Mouse (Mus musculus) Muller cell, postnatal 12 days (primary cell): ENCODE measurements around the gene Dpf3.

Experiments
- DNase-seq: peaks from one replicate; pipeline ENCODE4 v3.0.0-alpha.2; 2015; ENCODE audit errors: inconsistent ontology term

The Dpf3 gene

DNA sequence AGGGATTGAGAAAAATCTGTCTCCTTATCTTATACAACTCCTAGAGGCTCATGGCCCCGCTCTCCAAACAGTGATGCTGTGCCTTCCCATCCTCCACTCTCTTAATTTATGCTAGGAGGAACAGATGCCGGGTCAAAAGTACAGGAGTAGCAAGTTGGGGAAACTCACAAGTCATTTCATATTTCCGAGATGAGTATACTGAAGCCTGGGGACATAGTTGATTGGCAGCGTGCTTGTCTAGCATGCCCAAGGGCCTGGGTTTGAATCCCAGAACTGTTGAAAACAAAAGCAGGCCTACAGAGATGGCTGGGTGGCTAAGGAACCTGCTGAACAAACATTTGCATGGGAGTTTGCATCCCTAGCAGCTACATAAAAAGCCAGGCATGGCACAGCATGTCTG, 72.3 kb downstream of the Dpf3 start:
- DNase-seq = no peak

DNA sequence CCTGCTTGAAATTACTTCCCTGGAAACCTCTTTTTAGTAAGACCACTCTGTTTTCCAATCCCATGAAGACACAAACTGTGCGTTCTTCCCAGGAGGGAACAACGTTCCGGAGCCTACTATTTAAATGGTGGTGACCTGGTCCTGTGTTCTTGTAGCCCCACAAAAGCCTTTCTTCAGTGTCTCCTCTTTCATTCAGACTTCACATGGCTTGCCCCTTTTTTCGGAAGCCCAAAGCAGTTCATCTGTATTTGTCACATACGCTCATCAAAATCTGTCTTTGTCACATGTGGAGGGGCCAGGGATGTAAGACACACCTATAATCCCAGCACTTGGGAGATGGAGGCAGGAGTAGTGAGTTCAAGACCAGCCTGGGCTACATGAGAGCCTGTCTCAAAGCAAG, 73.8 kb downstream of the Dpf3 start:
- DNase-seq = no peak

DNA sequence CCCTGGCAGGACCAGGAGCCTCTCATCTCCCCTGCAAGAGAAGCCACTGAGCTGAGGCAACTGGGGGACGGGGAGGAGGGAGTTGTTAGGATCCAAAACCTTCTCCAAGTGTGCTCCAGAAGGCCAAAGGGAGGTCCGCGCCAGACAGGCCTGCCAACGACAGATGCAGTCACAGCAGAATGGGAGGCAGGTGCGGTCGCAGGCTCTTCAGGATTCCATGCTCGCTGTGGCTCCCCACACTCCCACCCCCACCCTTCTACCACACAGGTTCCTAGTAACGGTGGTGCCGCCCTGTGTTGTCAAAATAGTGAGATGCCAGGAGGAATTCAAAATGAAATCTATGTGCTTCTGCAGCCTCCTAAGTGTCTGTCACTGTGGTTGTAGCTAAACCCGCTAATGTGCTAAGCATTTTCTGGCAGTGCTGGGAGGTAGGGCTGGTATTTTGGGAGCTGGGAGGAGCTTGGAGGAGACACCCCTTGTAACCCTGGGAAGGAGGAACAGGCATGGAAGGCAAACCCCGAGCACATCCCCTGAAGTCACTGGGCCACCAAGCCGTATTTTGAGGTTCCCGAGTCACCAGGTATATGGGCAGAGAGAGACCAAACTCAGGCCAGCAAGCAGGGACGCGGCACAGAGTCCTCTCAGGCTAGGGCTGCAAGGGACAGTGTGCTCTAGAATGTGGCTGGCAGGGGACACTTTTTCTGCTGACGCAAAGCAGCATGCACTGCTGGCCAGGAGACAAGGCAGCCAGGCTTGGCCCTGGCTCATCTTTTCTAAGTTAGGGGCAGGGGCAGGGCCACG, 75.6 kb downstream of the Dpf3 start:
- peak; percentile 68 for DNase-seq

DNA sequence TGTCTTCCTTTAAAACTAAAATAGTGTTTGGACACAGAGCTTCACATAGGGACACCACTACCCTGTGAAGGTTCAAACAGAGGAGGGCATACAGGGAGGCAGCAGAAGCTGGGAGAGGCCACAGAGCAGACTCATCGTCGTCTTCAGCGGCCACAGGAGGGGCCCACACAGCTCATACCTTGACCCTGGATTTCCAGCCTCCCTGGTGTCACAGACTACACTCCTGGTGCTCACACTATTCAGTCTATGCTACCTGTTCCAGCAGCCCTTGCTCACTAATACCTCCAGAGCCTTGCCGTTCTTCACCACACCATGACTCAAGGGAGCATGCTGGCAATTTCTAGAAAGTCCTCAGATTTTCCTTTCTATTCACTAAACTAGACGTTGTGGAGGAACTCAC, 76.5 kb downstream of the Dpf3 start:
- no peak for DNase-seq

DNA sequence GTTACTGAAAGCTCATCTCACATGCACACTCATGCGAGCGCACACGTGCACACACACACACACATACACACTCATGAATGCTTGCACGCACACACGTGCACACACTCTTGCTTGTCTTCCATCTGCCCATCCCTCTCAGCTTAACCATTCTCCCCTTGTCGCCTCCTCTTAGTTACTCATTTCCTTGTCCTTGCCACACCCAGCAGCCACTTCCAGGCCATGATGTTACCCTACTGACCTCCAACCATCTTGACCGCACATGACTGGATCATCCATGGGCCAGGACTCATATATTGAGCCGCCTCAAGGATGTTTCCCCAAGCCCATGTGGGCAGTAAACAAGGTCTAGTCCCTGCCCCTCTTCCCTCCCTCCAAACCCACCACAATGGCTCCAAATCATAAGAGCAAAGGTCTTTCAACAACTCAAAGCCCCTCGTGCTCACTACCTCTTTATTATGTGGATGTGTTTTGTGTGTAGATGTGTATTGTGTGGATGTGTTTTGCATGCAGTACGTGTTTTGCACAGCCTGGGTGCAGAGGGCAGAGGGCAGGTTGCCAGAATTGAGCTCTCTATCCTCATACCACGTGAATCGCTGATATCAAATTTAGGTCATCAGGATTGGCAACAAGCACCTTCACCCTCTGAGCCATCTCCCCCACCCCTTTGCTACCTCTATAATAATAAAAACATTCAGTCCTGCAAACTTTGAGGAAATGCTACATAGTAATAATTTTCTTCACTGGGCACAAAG, 82.0 kb downstream of the Dpf3 start:
- no peak for DNase-seq

DNA sequence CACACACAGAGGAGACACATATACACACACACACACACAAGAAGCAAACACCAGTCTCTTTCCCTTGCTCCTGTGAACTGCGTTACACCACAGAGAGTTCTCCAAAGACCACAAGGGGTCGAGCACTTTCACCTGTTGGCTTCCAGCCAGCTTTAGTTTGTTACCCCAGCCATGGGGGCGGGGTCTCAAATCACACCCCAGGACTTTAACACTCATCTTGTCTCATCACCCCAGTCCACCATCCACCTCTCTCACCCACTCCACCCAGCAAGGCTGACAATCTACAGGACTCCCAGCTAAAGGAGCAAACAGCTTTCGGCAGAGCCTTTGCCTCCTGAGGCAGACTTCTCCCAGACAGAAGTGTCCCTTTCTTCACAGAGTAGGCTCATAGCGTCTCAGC, 85.2 kb downstream of the Dpf3 start:
- DNase-seq = no peak

DNA sequence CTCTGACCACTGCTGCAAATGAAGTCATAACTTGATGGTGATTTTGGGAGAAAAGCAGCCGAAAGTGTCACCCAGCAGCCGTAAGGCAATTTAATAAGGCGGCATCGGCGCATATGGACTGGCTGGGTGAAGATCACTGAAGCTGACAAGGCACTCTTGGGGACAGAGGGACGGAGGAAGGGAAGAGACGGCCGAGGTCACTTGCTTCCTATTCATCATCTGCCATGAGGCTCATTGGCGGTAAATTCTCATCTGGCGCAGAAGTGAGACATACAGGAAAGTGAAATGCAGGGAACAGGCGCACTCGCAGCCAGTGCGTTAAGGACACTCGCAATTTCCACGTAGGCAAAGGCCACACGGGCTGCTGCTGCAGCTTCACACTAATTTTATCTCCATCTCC, 95.5 kb downstream of the Dpf3 start:
- no peak for DNase-seq

DNA sequence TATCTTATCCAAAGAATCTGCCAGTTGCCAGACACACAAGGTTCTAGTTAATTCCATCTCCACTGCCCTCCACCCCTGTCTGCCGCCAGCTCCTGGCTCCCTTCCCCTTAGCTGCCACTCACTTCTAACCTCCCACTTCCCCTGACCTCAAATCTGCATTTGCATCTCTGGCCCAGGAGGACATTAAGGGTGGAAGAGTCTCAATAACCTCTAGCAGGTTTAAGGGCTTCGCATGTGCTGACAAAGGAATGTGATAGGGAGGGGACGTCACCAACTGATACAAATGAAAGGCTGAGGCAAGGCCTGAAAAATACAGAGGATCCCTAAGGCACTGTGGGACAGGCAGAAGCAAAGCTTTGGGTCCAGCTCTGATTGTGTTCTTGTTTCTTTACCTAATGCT, 100.0 kb downstream of the Dpf3 start:
- no peak for DNase-seq

DNA sequence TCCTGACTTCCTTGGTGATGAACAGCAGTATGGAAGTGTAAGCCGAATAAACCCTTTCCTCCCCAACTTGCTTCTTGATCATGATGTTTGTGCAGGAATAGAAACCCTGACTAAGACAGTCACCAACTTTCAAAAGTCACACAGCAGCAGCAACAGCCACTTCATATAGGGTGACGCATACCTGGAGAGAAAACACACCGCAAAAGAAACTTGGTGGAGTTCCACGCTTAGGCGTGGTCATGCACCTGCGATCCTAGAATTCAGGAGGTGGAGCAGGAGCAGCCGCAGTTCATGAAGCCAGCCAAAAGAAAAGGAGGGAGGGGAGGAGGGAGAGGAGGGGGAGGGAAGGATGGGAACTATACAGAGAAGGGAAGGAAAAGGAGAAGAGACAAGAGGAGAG, 106.4 kb downstream of the Dpf3 start:
- no peak for DNase-seq

DNA sequence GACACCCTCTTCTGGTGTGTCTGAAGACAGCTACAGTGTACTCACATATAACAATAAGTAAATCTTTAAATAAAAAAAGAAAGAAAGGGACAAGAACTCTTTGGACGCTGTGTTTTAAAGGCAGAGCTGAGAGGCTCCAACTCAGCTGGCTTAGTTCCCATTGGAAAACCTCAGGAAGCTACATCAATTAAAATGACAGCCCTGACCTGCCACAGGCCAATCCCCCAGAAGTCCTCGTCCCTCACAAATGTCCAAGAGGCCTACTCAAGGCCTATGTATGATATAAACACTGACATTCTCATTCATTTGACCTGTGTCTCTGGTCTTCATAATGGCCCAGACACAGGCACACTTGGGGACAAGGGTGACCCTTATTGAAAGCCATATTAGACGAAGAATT, 107.5 kb downstream of the Dpf3 start:
- DNase-seq = peak; percentile 60

DNA sequence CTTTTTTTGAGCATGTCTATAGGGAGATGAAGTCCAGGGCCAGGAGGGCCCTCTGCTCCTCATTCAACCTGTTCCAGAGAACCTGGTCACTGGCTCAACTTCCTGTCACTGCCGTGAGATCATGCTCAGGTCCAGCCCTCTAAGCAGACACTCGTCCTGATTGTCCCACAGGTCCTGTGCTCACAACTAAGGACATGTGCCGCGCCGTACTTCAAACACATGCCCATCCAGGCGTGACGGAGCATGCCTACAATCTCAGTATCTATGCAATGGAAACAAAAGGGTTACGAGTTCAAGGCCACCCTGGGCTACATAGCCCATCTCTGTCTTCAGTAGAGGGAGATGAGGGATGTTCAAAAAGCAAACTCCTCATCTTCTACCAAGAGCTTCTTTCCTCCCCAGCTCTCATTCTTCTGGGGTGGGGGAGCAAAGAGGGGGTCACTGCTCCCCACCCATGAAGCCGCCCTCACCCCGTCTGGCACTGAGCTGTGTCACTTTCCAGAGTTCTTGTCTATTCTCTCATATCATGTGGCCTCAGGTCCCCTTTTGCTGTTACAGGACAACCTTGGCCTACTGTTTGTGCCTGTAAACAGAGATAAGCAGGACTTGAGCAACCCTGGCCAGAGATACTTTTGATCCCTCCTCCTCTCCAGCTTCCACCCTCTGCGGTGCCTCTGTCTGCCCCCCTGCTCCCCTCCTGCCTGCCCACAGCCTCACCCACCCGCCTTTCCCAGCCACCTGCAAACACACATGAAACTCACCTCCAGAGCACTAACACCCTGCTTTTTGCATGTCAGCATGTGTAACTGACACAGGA, 112.3 kb downstream of the Dpf3 start:
- DNase-seq = no peak

DNA sequence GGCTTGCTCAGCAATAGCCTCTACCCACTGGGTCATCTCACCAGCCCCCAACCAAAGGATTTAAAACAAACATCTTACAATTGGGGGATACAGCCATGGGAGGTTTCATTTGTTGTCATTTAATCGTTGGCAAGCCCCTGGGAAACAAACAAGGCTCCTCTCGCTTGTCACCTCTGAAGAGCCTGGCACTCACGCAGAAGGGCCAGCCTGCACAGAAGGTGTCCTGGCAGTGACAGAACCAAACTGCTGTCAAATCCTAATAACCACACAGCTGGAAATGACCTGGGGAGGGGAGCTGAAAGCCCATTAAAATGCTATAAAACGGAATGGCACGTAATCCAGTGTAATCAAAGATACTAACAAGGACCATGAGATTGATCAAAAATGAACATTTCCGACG, 114.4 kb downstream of the Dpf3 start:
- DNase-seq = no peak

DNA sequence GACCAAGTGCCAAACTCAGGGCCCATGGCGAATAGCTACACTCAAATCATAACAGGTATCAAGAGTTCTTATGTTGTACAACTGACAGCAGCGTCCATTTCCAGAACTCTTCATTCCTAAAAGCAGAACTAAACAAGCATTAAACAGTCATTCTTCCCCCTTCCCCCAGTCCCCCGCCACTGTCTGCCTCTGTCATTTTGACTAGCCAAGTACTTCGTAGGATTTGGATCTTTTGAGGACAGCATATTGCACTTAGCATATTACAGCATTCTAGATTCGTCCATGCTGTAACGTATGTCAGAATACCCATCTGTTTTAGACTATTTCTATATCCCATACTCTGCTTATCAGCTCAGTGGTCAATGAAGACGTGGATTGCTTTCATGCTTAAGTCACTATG, 115.2 kb downstream of the Dpf3 start:
- no peak for DNase-seq

DNA sequence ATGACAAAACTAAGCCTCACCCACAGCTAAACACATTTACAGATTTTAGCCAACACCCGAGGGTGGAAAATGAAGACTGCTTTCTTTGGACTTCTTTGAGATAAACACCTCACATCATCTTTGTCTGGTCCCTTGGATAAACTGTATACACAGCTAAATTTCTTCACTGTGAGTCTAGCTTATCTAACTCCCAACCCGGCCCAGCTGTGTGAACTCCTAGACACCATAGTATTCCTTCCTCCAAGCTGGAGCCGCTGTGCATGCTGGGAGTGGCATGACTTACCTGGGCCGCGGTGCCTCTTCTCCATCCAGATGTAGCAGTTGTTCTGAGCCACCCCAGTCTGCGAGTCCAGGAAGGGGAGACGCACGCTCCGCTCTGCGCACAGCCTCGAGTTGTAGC, 117.3 kb downstream of the Dpf3 start:
- no peak for DNase-seq

DNA sequence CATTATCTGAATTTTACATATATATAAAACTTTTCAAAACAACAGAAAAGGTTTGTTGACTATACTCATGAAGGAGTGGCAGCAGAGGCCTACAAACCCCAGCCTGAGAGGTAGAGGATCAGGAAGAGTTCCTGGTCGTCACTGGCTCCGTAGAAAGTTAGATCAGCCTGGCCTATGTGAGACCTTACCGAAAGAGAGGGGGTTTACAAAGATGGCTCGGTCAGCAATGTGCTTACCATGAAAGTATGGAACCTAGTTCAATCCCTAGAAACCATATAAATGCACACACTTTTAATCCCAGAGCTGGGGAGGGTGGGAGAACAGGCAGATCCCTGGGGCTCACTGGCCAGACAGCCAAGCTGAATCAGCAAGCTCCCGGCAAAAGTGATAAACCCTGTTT, 118.1 kb downstream of the Dpf3 start:
- DNase-seq = no peak

DNA sequence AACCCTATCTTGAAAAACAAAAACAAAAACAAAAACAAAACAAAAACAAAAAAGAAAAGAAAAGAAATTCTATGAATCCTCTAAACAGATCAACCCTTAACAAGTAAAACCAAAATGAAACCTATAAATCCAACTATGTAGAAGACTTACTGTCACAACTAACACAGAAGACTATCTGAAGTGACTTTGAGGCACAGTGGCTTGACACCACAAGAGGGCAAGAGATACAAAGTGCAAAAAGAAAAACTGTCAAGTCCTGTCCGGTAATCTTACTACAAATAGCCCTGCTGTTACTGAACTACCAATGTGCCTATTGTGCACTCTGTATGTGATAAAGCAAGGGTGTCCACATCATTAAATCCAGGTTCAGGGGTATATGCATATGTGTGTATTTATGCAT, 120.0 kb downstream of the Dpf3 start:
- DNase-seq = no peak

DNA sequence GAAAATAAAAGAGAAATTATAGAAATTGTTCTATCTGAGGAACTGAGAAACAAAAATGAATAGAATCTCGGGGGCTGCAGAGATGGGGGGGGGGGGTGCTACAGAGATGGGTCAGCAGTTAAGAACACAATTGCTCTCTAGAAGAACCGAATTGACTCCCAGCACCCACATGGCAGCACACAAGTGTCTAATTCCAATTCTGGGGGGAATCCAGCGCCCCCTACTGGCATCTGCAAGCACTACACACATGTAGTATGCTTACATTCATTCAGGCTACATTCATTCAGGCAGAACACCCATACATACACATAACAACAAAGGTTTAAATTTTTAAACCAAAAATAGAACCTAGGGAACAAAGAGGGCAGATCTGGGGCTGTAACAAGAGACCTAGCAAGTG, 122.7 kb downstream of the Dpf3 start:
- DNase-seq = no peak

DNA sequence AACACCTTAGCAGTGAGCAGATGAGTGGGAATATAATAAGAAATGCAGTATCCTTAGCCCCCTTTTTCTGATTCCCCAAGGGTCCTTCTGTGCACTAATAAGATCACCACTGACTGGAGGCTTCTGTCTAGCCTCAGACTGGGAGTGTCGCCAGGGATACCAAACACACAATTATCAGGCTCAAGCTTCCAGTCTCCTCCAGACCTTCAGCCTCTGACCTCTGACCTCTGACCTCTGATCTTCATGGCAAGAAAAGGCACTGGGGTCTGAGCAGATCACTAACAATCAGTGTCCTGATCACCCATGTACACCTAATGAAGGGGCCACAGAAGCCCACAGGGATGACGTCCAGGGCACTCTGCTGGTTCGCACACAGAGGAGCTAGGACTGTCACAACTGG, 125.7 kb downstream of the Dpf3 start:
- no peak for DNase-seq

DNA sequence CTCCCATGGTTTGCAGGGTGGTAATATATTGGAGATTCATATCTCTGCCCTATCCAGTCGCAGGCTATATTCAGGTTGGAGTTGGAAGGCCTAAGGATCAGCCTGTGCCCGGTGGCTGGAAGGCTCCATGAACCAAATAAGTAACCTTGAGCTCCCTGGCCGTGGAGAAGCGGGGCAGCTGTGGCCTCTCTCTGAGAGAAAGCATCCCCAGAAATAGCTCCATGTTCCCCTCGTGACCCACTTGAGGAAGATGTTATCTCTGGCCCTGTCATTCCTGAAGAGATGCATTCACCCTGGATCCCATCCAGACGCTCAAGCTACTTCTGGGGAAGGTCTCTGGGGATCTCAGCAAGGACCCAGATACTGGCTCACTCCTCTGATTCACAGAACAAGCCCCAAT, 134.9 kb downstream of the Dpf3 start:
- DNase-seq = no peak

DNA sequence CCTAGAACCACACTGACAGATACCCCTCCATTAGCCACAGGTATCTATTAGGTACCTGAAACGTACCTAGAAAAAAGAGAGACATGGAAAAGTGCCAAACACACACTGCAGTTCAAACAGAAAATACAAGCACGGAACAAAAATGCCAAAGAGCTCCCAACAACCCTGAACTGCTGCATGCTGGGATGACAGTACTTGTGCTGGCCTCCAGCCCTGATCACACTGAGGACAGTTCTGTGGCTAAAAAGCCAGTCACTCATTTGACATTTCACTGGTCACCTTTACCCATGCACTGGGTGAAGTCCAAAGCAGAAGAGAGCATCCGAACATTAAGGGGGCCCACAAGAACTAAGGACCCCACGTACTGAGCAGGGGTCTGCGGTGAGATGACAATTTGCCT, 137.8 kb downstream of the Dpf3 start:
- no peak for DNase-seq

DNA sequence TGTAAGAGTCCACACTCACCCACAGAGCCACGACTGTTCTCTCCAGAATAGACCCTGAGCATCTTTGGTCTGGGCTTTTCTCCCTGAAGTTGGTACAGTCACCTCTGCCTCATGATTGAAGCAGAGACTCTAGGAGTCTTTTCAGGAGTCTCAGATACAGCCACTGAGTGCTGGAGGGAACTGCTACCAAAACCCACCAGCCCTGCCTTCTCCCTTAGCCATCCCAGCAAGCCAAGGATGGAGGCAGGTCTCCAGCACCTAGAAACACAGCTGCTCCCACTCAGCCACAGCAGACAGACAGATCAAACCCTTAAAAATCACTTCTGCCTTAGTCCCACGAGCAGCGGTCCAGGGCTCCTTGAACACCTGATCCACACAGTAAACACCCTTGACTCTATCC, 139.3 kb downstream of the Dpf3 start:
- DNase-seq = no peak

DNA sequence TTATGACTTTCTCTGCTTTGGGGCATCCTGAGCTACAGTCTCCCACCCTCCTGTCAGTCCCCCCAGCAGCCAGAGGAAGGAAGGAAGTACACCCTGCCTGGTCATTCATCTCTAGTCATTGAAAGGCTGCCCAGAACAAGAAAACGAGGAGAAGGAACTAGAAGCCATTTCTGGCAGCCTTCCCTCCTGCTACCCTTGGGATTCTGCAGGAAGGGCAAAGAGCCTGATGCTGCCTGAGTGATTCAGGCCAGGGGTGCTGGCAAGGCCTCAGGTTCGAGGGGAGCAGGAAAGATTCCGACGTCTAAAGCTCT, 144.7 kb downstream of the Dpf3 start:
- no peak for DNase-seq
